Mouse (Mus musculus) forebrain, embryonic 12.5 days (tissue): ENCODE measurements around the gene Psmc3ip. TPM values are rescaled to one million over a fixed set of nuclear protein-coding genes. Genes with fewer than 3 reads are reported as not detected.

Experiments used
- ATAC-seq: fragments of 200-750 bp; cut with Nextera tagmentation; 2 replicates; pipeline ENCODE4 v1.8.0; 2017; ENCODE audit warnings: moderate TSS enrichment; ENCODE audit not compliant: low FRiP score
- H3K27ac ChIP-seq: fragments of 300-500 bp; sonication (generic); 2 replicates; pipeline ENCODE4 v1.5.1; 2016; ENCODE audit warnings: mild to moderate bottlenecking
- H3K27me3 ChIP-seq: fragments of 300-500 bp; sonication (generic); 2 replicates; pipeline ENCODE4 v1.6.1; 2016; ENCODE audit warnings: mild to moderate bottlenecking
- H3K36me3 ChIP-seq: fragments of 300-500 bp; sonication (generic); replicated peaks from 2 replicates; pipeline ENCODE4 v1.6.1; 2016; ENCODE audit warnings: mild to moderate bottlenecking
- H3K4me1 ChIP-seq: fragments of 300-500 bp; sonication (generic); 2 replicates; pipeline ENCODE4 v1.6.1; 2016
- H3K4me2 ChIP-seq: fragments of 300-500 bp; sonication (generic); 2 replicates; pipeline ENCODE4 v1.6.1; 2016; ENCODE audit warnings: mild to moderate bottlenecking, moderate library complexity
- H3K4me3 ChIP-seq: fragments of 300-500 bp; sonication (generic); replicated peaks from 2 replicates; pipeline ENCODE4 v1.5.1; 2016; ENCODE audit warnings: mild to moderate bottlenecking
- H3K9ac ChIP-seq: fragments of 300-500 bp; sonication (generic); 2 replicates; pipeline ENCODE4 v1.6.1; 2016; ENCODE audit warnings: mild to moderate bottlenecking
- H3K9me3 ChIP-seq: fragments of 300-500 bp; sonication (generic); 2 replicates; pipeline ENCODE4 v1.6.1; 2016
- WGBS: fragments of 180-500 bp; shearing (Covaris S2); methylation state at CpG from one replicate; pipeline ENCODE4 v1.1.7; 2016; 5-methylcytosine and 5-hydroxymethylcytosine counted together
- polyA plus RNA-seq: library from polyadenylated mRNA; unstranded; fragments of >200 nt; fragmentation: Nextera tagmentation; extraction: Ambion mirVana; gene quantifications from 2 replicates; pipeline ENCODE4 v1.2.1, GENCODE M21; 2016

Gene Psmc3ip
- polyA plus RNA-seq, 1 experiment from 2014 or later, result 62.1 TPM

DNA sequence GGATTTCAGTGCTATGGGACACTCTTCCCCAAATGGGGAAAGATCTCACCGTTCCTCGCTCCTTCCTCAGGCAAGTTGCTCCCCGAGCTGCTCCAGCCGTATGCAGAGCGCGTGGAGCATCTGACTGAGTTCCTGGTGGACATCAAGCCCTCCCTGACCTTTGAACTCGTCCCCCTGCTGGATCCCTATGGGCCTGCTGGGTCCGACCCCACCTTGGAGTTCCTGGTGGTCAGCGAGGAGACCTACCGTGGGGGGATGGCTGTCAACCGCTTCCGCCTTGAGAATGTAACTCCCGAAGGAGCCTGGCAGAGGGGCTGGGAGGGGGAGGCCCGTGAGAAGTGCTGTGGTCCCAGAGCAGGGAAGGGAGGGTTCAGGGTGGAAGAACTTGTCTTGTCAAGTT is 11.0 kb downstream of the Psmc3ip start:
- no peak overlapping the region for H3K4me2 ChIP-seq
- no peak for ATAC-seq
- 86% methylated on average over 14 of the region's 14 CpGs for WGBS
- H3K27ac ChIP-seq, result no peak overlapping the region
- peaks cover 22% of the 10 kb centered on the region for H3K27me3 ChIP-seq
- H3K9me3 ChIP-seq, result no peaks in the 10 kb centered on the region
- H3K36me3 ChIP-seq, result peaks cover 15% of the 10 kb centered on the region
- H3K4me3 ChIP-seq, result no peak overlapping the region
- peaks cover 57% of the 10 kb centered on the region for H3K4me1 ChIP-seq
- no peak overlapping the region for H3K9ac ChIP-seq

GRCm38 (mm10) chr11:101083083-101083697 is 12.0 kb downstream of the Psmc3ip start:
- WGBS, result 34% methylated on average over 19 of the region's 19 CpGs
- peak; percentile 8; the same call in 1 of the 2 replicates for ATAC-seq
- H3K9me3 ChIP-seq, result no peaks in the 10 kb centered on the region
- H3K27ac ChIP-seq, result peak overlapping the region; percentile 90
- H3K9ac ChIP-seq, result peak overlapping the region; percentile 90
- peak overlapping the region; percentile 96 for H3K4me2 ChIP-seq
- peaks cover 50% of the 10 kb centered on the region for H3K4me1 ChIP-seq
- H3K36me3 ChIP-seq, result peaks cover 7% of the 10 kb centered on the region
- H3K4me3 ChIP-seq, result peak overlapping the region; percentile 84
- H3K27me3 ChIP-seq, result peaks cover 33% of the 10 kb centered on the region

GRCm38 (mm10) chr11:101082208-101083082 is 12.8 kb downstream of the Psmc3ip start, which contains the start of gene Coasy:
Gene Coasy, plus strand, starts transcription at chr11:101082565.
- H3K36me3 ChIP-seq, result peaks cover 7% of the 10 kb centered on the region
- under 1% methylated on average over 48 of the region's 51 CpGs for WGBS
- peak within 1 kb of the TSS; percentile 90 for H3K9ac ChIP-seq
- H3K27me3 ChIP-seq, result peaks cover 40% of the 10 kb centered on the region
- peak within 1 kb of the TSS; percentile 84 for H3K4me3 ChIP-seq
- peak within 1 kb of the TSS; percentile 96 for H3K4me2 ChIP-seq
- ATAC-seq, result peak; percentile 86
- peaks cover 43% of the 10 kb centered on the region for H3K4me1 ChIP-seq
- peak within 1 kb of the TSS; percentile 90 for H3K27ac ChIP-seq
- no peaks in the 10 kb centered on the region for H3K9me3 ChIP-seq

- H3K4me3 ChIP-seq, result peak overlapping the region; percentile 84
- H3K4me2 ChIP-seq, result peak overlapping the region; percentile 96
- peaks cover 48% of the 10 kb centered on the region for H3K27me3 ChIP-seq
- peak overlapping the region; percentile 48 for H3K9ac ChIP-seq
- peak overlapping the region; percentile 90 for H3K27ac ChIP-seq
- H3K36me3 ChIP-seq, result peaks cover 7% of the 10 kb centered on the region
- no peak for ATAC-seq
- WGBS, result 4% methylated on average over 10 of the region's 10 CpGs
- H3K4me1 ChIP-seq, result peaks cover 39% of the 10 kb centered on the region
- no peaks in the 10 kb centered on the region for H3K9me3 ChIP-seq
Measured at GRCm38 (mm10) chr11:101081659-101082058, 13.6 kb downstream of the Psmc3ip start.

DNA sequence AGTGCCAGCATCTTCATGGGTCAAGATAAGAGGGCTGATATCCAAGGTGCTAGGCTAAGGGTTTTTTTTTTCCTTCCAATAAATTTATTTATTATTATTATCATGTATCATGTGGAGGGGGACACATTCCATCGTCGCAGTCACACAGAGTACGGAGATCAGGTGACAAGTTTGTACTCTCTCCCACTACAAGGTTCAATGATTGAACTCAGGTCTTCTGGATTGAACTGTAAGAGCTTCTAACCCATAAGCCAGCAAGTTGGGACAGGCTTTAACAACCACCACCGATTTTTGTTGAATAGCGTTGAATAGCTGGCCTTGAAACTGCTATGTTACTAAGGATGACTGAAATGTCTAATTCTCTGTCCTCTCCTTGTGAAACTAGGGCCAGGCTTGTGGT is 14.8 kb downstream of the Psmc3ip start:
- 46% methylated on average over 5 of the region's 5 CpGs for WGBS
- H3K4me3 ChIP-seq, result no peak overlapping the region
- H3K4me2 ChIP-seq, result no peak overlapping the region
- no peak overlapping the region for H3K9ac ChIP-seq
- H3K27ac ChIP-seq, result no peak overlapping the region
- H3K36me3 ChIP-seq, result peaks cover 2% of the 10 kb centered on the region; the same call in 1 of the 2 replicates
- no peaks in the 10 kb centered on the region for H3K9me3 ChIP-seq
- peaks cover 57% of the 10 kb centered on the region for H3K27me3 ChIP-seq
- peaks cover 27% of the 10 kb centered on the region for H3K4me1 ChIP-seq
- ATAC-seq, result no peak

GRCm38 (mm10) chr11:101079746-101080145 is 15.5 kb downstream of the Psmc3ip start:
- no peaks in the 10 kb centered on the region; the same call in 1 of the 2 replicates for H3K36me3 ChIP-seq
- H3K4me3 ChIP-seq, result no peak overlapping the region; the same call in 1 of the 2 replicates
- H3K9me3 ChIP-seq, result no peaks in the 10 kb centered on the region
- H3K27ac ChIP-seq, result no peak overlapping the region
- WGBS, result 2% methylated on average over 27 of the region's 27 CpGs
- H3K9ac ChIP-seq, result no peak overlapping the region
- no peak for ATAC-seq
- H3K4me1 ChIP-seq, result peaks cover 26% of the 10 kb centered on the region
- 0 out of 2 replicates have a peak overlapping the region, but pooled peaks have one; percentile 4 for H3K4me2 ChIP-seq
- peaks cover 57% of the 10 kb centered on the region for H3K27me3 ChIP-seq

GRCm38 (mm10) chr11:101078121-101078520 is 17.1 kb downstream of the Psmc3ip start, which contains the start of gene Hsd17b1:
Gene Hsd17b1, plus strand, starts transcription at chr11:101078411.
- Histone ChIP-seq H3K4me1 (peaks cover 16% of the 10 kb centered on the region), H3K27me3 (peaks cover 57% of the 10 kb centered on the region), H3K4me2 (no peak within 1 kb of the TSS), H3K4me3 (no peak within 1 kb of the TSS), H3K36me3 (no peaks in the 10 kb centered on the region), H3K9ac (no peak within 1 kb of the TSS), H3K27ac (no peak within 1 kb of the TSS), H3K9me3 (no peaks in the 10 kb centered on the region)
- ATAC-seq, result no peak
- WGBS, result 64% methylated on average over 9 of the region's 9 CpGs

- peaks cover 24% of the 10 kb centered on the region for H3K27me3 ChIP-seq
- WGBS, result 73% methylated on average over 14 of the region's 14 CpGs
- no peak overlapping the region for H3K4me2 ChIP-seq
- no peak for ATAC-seq
- no peaks in the 10 kb centered on the region for H3K36me3 ChIP-seq
- no peak overlapping the region for H3K4me3 ChIP-seq
- H3K9me3 ChIP-seq, result no peaks in the 10 kb centered on the region
- no peak overlapping the region for H3K9ac ChIP-seq
- peaks cover 13% of the 10 kb centered on the region for H3K4me1 ChIP-seq
- no peak overlapping the region for H3K27ac ChIP-seq
Measured at GRCm38 (mm10) chr11:101071810-101072428, 23.3 kb downstream of the Psmc3ip start.

- peaks cover 19% of the 10 kb centered on the region for H3K4me1 ChIP-seq
- H3K4me3 ChIP-seq, result peak overlapping the region; percentile 73; the same call in 1 of the 2 replicates
- H3K27me3 ChIP-seq, result peaks cover 20% of the 10 kb centered on the region
- no peak overlapping the region for H3K27ac ChIP-seq
- ATAC-seq, result no peak
- H3K9me3 ChIP-seq, result no peaks in the 10 kb centered on the region
- H3K9ac ChIP-seq, result 0 out of 2 replicates have a peak overlapping the region, but pooled peaks have one; percentile 73
- peak overlapping the region; percentile 96; the same call in 1 of the 2 replicates for H3K4me2 ChIP-seq
- 76% methylated on average over 6 of the region's 6 CpGs for WGBS
- no peaks in the 10 kb centered on the region for H3K36me3 ChIP-seq
Measured at GRCm38 (mm10) chr11:101070987-101071386, 24.2 kb downstream of the Psmc3ip start.

DNA sequence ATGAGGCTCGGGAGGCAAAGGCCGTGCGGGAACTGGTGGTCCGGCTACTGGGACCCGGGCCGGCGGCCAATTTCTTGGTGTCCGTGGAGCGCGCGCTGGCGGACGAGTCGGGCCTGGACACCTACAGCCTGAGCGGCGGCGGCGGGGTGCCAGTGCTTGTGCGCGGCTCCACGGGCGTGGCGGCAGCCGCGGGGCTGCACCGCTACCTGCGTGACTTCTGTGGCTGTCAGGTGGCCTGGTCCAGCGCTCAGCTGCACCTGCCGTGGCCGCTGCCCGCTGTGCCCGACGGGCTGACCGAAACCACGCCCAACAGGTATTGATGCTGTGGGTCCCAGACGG is 25.1 kb downstream of the Psmc3ip start:
- ATAC-seq, result peak; percentile 61
- H3K9me3 ChIP-seq, result no peaks in the 10 kb centered on the region
- H3K4me3 ChIP-seq, result peak overlapping the region; percentile 73
- H3K4me2 ChIP-seq, result peak overlapping the region; percentile 96
- H3K36me3 ChIP-seq, result no peaks in the 10 kb centered on the region
- peaks cover 19% of the 10 kb centered on the region for H3K4me1 ChIP-seq
- peak overlapping the region; percentile 73 for H3K9ac ChIP-seq
- H3K27me3 ChIP-seq, result peaks cover 20% of the 10 kb centered on the region
- under 1% methylated on average over 36 of the region's 36 CpGs for WGBS
- H3K27ac ChIP-seq, result no peak overlapping the region

- H3K27ac ChIP-seq, result no peak within 1 kb of the TSS
Measured at GRCm38 (mm10) chr11:101069391-101070188, 25.6 kb downstream of the Psmc3ip start, which contains the start of gene Naglu. Gene Naglu, plus strand, starts transcription at chr11:101070012.

More at GRCm38 (mm10) chr11:101069391-101070188, 25.6 kb downstream of the Psmc3ip start, which contains the start of gene Naglu:
- Histone ChIP-seq H3K36me3 (no peaks in the 10 kb centered on the region), H3K9ac (peak within 1 kb of the TSS; percentile 73), H3K27me3 (peaks cover 20% of the 10 kb centered on the region), H3K4me1 (peaks cover 19% of the 10 kb centered on the region), H3K4me2 (peak within 1 kb of the TSS; percentile 96), H3K9me3 (no peaks in the 10 kb centered on the region), H3K4me3 (peak within 1 kb of the TSS; percentile 73)
- peak; percentile 92 for ATAC-seq
- WGBS, result 6% methylated on average over 35 of the region's 35 CpGs
